Mouse (Mus musculus): Measurements from ENCODE around the gene Tmem132c. TPM values are rescaled to one million over a fixed set of nuclear protein-coding genes. Genes with fewer than 3 reads are reported as not detected.
A peak's percentile ranks its signal among the peaks of the same experiment; 100 is the strongest.
"Not testable (repeated sequence)": the region's sequence is repeated elsewhere in the genome, so short reads cannot be mapped to it uniquely, and the experiment has no call there.

Gene Tmem132c
- total RNA-seq, 2 experiments from 2014 or later = 1.5 to 2.4 TPM

GRCm38 (mm10) chr5:127339016-127339435 lies 97.4 kb downstream of the Tmem132c start:
- DNase-seq (ENCODE audit: low spot score in 2 of 2) = no peak

GRCm38 (mm10) chr5:127341158-127341557 lies 99.5 kb downstream of the Tmem132c start:
- DNase-seq (ENCODE audit: low spot score in 2 of 2) = no peak

- DNase-seq (ENCODE audit: low spot score in 2 of 2) = no peak
These were observed 103.1 kb downstream of the Tmem132c start for GRCm38 (mm10) chr5:127344721-127345120.

- DNase-seq (ENCODE audit: low spot score in 2 of 2) = no peak
These were observed 104.8 kb downstream of the Tmem132c start for GRCm38 (mm10) chr5:127346364-127346763.

GRCm38 (mm10) chr5:127347053-127347748 lies 105.6 kb downstream of the Tmem132c start:
- DNase-seq (ENCODE audit: low spot score in 2 of 2) = no peak

GRCm38 (mm10) chr5:127349221-127350065 lies 107.8 kb downstream of the Tmem132c start:
- no peak for DNase-seq (ENCODE audit: low spot score in 2 of 2)

GRCm38 (mm10) chr5:127353002-127353401 lies 111.4 kb downstream of the Tmem132c start:
- DNase-seq (ENCODE audit: low spot score in 2 of 2) = no peak

GRCm38 (mm10) chr5:127355836-127356235 lies 114.2 kb downstream of the Tmem132c start:
- no peak for DNase-seq (ENCODE audit: low spot score in 2 of 2)

GRCm38 (mm10) chr5:127357878-127358277 lies 116.3 kb downstream of the Tmem132c start:
- not testable (repeated sequence) for DNase-seq (ENCODE audit: low spot score in 2 of 2)

GRCm38 (mm10) chr5:127361145-127361544 lies 119.5 kb downstream of the Tmem132c start:
- DNase-seq (ENCODE audit: low spot score in 2 of 2) = no peak

GRCm38 (mm10) chr5:127365061-127365460 lies 123.5 kb downstream of the Tmem132c start:
- DNase-seq (ENCODE audit: low spot score in 2 of 2) = no peak

- DNase-seq (ENCODE audit: low spot score in 2 of 2) = no peak
These were observed 126.6 kb downstream of the Tmem132c start for GRCm38 (mm10) chr5:127368191-127368590.

GRCm38 (mm10) chr5:127369812-127370211 lies 128.2 kb downstream of the Tmem132c start:
- DNase-seq (ENCODE audit: low spot score in 2 of 2) = no peak

- DNase-seq (ENCODE audit: low spot score in 2 of 2) = peak in 1 of 2 experiments; percentile 58
These were observed 128.9 kb downstream of the Tmem132c start for GRCm38 (mm10) chr5:127370503-127370902.

GRCm38 (mm10) chr5:127374251-127374650 lies 132.6 kb downstream of the Tmem132c start:
- no peak for DNase-seq (ENCODE audit: low spot score in 2 of 2)

GRCm38 (mm10) chr5:127375654-127376053 lies 134.0 kb downstream of the Tmem132c start:
- DNase-seq (ENCODE audit: low spot score in 2 of 2) = no peak

- no peak for DNase-seq (ENCODE audit: low spot score in 2 of 2)
These were observed 136.9 kb downstream of the Tmem132c start for GRCm38 (mm10) chr5:127378521-127378920.

GRCm38 (mm10) chr5:127379351-127379750 lies 137.7 kb downstream of the Tmem132c start:
- DNase-seq (ENCODE audit: low spot score in 2 of 2) = no peak

- DNase-seq (ENCODE audit: low spot score in 2 of 2) = no peak
These were observed 139.6 kb downstream of the Tmem132c start for GRCm38 (mm10) chr5:127381216-127381615.

GRCm38 (mm10) chr5:127382571-127382970 lies 141.0 kb downstream of the Tmem132c start:
- DNase-seq (ENCODE audit: low spot score in 2 of 2) = no peak

- DNase-seq (ENCODE audit: low spot score in 2 of 2) = no peak
These were observed 149.6 kb downstream of the Tmem132c start for GRCm38 (mm10) chr5:127391187-127391586.

- no peak for DNase-seq (ENCODE audit: low spot score in 2 of 2)
These were observed 155.3 kb downstream of the Tmem132c start for GRCm38 (mm10) chr5:127396889-127397288.

Measured in gastrocnemius, postnatal 4 days (tissue).